Mouse (Mus musculus): Measurements from ENCODE around the gene Ift52.
A peak's percentile ranks its signal among the peaks of the same experiment; 100 is the strongest.
"Not testable (repeated sequence)": the region's sequence is repeated elsewhere in the genome, so short reads cannot be mapped to it uniquely, and the experiment has no call there.

Ift52 gene

DNA sequence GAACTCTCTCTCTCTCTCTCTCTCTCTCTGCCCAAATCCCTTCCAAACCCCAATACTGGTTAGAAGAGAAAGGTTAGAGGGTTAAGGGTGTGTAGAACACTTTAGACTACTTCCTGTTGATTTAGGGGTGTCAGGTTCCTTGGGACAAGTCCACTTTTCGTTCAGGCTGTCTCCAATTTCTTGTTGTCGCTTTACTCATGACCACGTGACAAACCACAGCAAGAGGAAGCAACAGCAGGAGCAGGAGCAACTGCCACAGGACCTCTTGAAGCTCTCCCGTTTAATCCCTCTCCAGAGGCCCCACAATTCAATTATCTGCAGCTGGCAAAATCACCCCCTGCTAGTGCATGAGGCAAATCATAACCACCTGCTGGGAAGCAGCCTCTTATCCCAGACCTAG, 15.5 kb downstream of the Ift52 start:
- no peak for DNase-seq

- DNase-seq = no peak
Measured at GRCm38 (mm10) chr2:163039940-163040339, 22.8 kb downstream of the Ift52 start.

GRCm38 (mm10) chr2:163048125-163048524, 31.0 kb downstream of the Ift52 start:
- peak; percentile 78 for DNase-seq

DNA sequence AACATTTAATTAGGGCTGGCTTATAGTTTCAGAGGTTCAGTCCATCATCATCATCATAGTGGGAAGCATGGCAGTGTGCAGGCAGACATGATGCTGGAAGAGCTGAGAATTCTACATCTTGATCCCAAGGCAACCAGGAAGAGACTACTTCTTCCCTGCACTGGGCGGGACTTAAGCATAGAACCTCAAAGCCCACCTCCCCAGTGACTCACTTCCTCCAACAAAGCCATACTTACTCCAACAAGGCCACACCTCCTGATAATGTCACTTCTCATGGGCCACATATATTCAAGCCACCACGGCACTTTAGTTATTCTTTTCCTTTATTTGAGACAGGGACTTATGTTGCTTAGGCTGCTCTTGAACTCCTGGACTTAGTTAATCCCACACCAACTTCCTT, 32.0 kb downstream of the Ift52 start:
- DNase-seq = no peak

GRCm38 (mm10) chr2:163051691-163052090, 34.5 kb downstream of the Ift52 start:
- no peak for DNase-seq

DNA sequence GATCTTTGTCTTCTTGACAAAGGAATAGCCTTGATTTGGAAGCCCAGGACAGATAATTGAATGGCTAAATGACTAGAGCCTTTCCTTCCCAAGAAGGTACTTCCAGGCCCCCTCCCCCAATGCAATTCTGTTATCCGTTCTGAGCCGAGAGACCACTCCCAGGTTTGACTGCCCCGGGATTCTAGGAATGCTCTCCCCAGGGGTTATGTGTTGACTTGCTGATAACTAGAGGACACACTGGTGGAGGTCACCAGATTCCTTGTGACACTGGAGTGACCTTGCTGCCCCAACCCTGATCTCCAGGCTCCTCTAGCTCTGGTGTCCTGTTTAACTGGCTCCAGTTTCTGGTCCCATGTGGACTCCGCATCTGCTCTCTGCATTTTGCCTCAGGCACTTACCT, 34.9 kb downstream of the Ift52 start:
- DNase-seq = no peak

- DNase-seq = no peak
Measured at GRCm38 (mm10) chr2:163052826-163053225, 35.7 kb downstream of the Ift52 start.

- peak; percentile 94 for DNase-seq
Measured at GRCm38 (mm10) chr2:163054335-163054840, 37.2 kb downstream of the Ift52 start, which contains the start of gene Mybl2. Gene Mybl2, plus strand, starts transcription at chr2:163054687.

GRCm38 (mm10) chr2:163054891-163055494, 37.8 kb downstream of the Ift52 start:
- no peak for DNase-seq

GRCm38 (mm10) chr2:163055715-163056114, 38.6 kb downstream of the Ift52 start:
- DNase-seq = no peak

- no peak for DNase-seq
Measured at GRCm38 (mm10) chr2:163056584-163056983, 39.4 kb downstream of the Ift52 start.

DNA sequence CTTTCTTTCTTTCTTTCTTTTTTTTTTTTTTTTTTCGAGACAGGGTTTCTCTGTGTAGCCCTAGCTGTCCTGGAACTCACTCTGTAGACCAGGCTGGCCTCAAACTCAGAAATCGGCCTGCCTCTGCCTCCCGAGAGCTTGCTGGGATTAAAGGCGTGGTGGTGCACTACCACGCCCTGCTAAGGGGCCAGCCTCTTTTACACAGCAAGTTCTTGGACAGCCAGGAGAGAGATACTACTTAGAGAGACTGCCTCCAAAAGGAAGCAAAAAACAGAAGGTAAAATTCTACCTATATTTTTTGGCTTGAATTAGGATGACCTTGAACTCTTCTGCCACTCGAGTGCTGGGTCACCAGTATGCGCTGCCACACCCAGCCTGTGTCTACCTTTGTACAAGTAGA, 41.8 kb downstream of the Ift52 start:
- not testable (repeated sequence) for DNase-seq

DNA sequence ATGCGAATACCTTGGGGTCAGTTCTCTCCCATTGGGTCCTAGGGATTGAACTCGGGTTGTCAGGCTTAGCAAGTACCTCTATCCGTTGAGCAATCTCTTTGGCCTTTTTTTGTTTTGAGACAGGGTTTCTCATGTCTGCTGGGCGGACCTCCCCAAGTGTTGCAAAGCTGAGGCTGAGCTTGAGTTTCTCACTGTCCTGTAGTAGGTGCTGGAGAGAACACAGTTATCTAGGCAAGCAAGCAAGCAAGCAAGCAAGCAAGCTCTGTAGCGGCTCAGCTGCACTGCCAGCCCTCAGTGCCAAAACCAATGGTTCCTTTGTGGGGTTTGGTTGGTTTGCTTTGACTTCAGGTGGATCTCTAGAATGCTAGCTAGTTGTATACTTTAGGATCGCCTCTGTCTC, 43.5 kb downstream of the Ift52 start:
- no peak for DNase-seq

DNA sequence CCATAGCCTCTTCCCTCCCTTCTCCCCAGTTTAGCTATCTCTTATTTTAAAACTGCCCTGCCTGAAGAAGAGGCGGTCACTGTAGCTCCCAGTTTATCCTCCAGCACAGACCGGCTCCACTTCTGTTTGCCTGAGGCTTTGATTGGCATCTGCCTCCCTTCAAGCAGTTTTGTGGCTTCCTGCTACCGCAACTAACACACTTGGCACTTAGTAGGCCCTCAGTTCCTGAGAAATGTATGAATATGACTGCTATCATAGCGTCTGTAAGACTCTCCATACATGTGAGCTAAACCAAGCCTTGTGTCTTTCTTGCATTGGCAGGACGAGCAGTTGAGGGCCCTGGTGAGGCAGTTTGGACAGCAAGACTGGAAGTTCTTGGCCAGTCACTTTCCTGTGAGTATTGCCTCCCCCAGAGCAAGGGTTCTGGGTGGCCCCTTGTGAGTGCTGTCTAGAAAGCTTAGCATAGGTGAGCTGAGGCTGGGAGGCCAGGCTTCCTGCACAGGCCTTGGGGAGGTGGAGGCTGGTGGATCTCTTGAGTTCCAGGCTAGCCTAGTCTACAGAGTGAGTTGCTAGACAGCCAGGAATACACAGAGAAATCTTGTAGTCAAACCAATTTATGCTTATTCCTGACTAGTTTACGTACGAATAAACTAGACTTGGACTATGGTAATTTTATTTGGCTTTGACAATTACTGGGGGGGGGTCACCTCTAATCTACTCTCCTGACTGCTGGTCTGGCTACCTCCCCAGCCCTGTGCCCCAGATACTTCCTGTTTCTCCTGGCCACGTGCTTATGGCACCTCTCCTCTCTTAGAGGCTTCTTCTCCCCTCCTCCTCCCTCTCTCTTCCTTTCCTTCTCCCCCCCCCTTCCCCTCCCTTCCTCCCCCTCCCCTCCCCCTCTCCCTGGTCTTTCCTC, 44.3 kb downstream of the Ift52 start:
- no peak for DNase-seq

DNA sequence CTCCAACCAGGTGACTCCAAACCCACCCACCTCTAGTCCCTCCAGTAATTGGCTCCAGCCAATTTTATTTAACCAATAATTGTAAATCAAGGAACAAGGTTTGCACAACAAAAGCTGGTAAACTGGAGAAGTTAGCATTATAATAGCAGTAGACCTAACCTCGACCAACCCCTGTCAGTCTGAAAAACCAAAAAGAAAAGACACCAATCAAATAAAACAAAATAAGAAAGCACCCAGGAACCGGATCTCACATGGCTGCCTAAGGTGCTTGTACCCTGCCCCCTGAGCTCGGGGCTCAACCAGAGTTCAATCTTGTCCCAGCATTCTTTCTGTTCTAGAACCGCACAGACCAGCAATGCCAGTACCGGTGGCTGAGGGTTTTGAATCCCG, 45.0 kb downstream of the Ift52 start:
- no peak for DNase-seq

DNA sequence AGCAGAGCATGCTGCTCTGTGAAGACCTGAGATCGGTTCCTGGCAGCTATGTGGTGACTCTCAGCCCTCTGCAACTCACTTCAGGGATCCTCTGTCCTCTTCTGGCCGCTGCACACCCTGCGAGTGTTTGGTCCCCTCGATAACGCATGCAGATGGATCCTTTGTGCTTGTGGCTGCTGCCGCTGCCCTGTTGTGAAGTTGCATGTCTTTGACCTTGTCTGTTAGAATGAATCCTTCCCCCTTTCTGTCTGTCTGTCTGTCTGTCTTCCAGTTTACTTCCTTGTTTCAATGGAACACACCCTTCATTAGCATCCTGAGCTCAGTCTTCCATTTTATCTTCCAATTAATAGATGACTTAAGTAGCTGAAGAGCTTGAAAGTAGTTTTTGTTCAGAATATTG, 49.2 kb downstream of the Ift52 start:
- no peak for DNase-seq

- DNase-seq = no peak
Measured at GRCm38 (mm10) chr2:163067233-163067632, 50.1 kb downstream of the Ift52 start.

GRCm38 (mm10) chr2:163070213-163070612, 53.1 kb downstream of the Ift52 start:
- DNase-seq = no peak

DNA sequence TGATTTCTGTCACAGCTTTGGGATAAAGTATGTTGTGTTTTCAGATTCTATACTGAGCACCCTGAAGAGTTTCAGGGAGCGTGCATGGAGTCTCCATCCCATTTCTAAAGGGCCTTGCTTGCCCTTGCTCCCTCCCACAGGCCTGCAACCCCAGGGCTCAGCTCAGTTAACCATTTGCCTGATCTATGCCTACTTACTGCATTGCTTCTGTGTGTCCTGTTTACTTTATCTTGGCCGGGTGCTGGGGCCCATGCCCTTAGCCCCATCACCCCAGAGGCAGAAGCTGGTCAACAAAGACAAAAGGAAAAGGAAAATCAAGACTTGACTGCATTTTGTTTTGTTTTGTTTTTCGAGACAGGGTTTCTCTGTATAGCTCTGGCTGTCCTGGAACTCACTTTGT, 54.4 kb downstream of the Ift52 start:
- no peak for DNase-seq

DNA sequence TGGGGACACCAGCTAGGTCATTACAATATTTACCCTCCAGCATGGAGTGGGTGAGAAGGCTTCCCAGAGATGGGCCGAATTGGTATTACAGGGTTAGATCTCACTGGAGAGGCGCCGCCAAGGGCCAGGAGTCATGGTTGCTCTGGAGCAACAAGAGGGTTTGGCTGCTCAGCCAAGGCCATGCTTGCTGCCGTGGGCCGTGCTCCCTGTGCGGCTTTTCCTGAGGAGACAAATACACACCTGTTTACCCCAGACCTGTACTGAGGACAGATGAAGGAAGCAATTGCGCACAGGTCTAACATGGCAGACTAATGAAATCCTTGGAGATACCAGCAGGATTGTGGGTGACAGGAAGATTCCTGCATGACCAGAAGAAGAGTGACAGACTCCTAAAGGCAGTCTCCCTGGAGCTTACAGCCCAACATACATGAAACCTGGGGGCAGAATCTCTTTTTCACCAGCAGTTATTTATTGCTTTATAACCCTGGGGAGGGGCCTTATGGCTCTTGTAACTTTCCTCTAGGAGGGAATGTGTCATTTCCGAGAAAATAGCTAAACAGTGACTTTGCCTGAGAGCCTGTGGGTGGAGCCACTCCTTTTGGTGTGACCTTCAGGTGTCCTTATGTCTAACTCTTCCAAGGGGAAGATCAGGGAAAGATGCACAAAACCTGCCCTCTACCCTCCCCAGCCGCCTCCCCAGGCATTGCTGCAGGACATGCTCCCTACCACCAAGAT, 56.0 kb downstream of the Ift52 start:
- no peak for DNase-seq

DNA sequence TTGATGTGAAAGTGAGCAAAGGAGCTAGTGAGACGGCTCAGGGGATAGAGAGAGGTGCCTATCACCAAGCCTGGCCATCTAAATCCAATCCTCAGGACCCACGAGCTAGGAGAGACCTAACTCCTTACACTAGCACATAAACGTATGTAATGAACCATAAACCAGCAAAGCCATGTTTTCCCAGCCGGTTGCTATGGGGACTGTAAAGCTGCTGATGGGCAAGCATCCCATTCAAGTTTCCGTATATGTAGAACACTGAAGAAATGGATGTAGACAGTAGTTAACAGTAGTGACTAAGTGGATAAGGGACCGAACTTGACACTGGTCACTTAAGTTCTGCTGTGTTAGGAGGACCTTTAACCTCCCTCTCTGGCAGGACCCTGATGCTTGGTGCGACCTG, 56.9 kb downstream of the Ift52 start:
- no peak for DNase-seq

DNA sequence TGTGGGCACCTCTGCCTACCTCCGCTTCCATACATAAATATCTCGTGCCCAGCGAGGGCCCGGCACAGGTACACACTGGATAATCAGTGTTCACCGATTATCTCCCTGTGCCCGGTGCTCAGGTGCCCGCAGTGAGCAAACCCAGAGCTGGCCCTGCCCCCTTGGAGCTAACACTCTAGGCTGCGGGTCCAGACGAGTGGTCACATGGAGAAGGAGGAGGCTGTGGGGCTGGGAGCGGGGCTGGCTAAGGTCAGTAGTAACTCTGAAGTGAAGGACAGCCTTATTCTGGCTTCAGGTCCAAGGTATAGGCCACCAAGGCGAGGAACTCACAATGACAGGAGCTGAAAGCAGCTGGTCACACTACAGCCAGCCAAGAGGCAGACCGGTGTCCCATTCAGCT, 57.7 kb downstream of the Ift52 start:
- DNase-seq = no peak

DNA sequence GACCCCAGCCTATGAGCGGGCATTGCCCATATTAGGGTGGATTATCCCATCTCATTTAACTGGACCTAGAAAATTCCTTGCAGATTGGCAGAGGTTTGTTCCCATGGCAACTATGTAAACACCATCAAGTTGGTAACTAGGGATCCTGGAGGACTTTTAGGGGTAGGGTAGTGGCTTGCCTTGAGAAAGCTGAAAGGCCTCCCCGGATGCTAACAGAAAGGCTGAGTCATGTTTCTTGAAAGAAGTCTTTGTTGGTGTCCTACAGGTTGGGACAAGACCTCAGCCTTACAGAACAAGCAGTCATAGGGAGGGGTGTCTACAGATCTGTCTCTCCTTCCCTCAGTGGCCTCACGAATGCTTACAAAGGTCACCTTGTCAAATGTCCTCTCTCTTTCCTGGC, 58.1 kb downstream of the Ift52 start:
- no peak for DNase-seq

- DNase-seq = no peak
Measured at GRCm38 (mm10) chr2:163079041-163079440, 61.9 kb downstream of the Ift52 start.

All from kidney, postnatal 14 days (tissue).